Mouse (Mus musculus) forebrain, embryonic 11.5 days (tissue): ENCODE data around the gene Ctnna2. TPM values are rescaled to one million over a fixed set of nuclear protein-coding genes. Genes with fewer than 3 reads are reported as not detected.

Source experiments
- ATAC-seq: fragments of 200-750 bp; cut with Nextera tagmentation; replicated peaks from 2 replicates; pipeline ENCODE4 v1.8.0; 2017; ENCODE audit warnings: moderate TSS enrichment; ENCODE audit not compliant: low FRiP score
- DNase-seq: peaks from one replicate; pipeline ENCODE4 v3.0.0-alpha.2; 2017; ENCODE audit warnings: low spot score
- H3K27ac ChIP-seq: fragments of 300-500 bp; sonication (generic); 2 replicates; pipeline ENCODE4 v1.5.1; 2014; ENCODE audit warnings: low read depth, low read length
- H3K27me3 ChIP-seq: fragments of 300-500 bp; sonication (generic); 2 replicates; pipeline ENCODE4 v1.6.1; 2014; ENCODE audit warnings: mild to moderate bottlenecking, low read length, mixed read lengths; ENCODE audit not compliant: control insufficient read depth, insufficient read depth
- H3K36me3 ChIP-seq: fragments of 300-500 bp; sonication (generic); 2 replicates; pipeline ENCODE4 v1.6.1; 2014; ENCODE audit warnings: mild to moderate bottlenecking, low read length, moderate library complexity, mixed read lengths; ENCODE audit not compliant: control insufficient read depth, insufficient read depth
- H3K4me1 ChIP-seq: fragments of 300-500 bp; sonication (generic); replicated peaks from 2 replicates; pipeline ENCODE4 v1.6.1; 2014; ENCODE audit warnings: low read length, mixed read lengths; ENCODE audit not compliant: control insufficient read depth, insufficient read depth
- H3K4me2 ChIP-seq: fragments of 300-500 bp; sonication (generic); 2 replicates; pipeline ENCODE4 v1.6.1; 2014; ENCODE audit warnings: low read depth, mild to moderate bottlenecking, low read length, moderate library complexity, mixed read lengths; ENCODE audit not compliant: severe bottlenecking
- H3K4me3 ChIP-seq: fragments of 300-500 bp; sonication (generic); 2 replicates; pipeline ENCODE4 v1.5.1; 2014; ENCODE audit warnings: low read depth, low read length
- H3K9ac ChIP-seq: fragments of 300-500 bp; sonication (generic); 2 replicates; pipeline ENCODE4 v1.6.1; 2014; ENCODE audit warnings: low read length
- H3K9me3 ChIP-seq: fragments of 300-500 bp; sonication (generic); 2 replicates; pipeline ENCODE4 v1.6.1; 2016; ENCODE audit warnings: low read length, mixed read lengths; ENCODE audit not compliant: control insufficient read depth
- WGBS: fragments of 180-500 bp; shearing (Covaris S2); extraction: QIAGEN DNeasy Blood & Tissue Kit; methylation state at CpG from one replicate; pipeline ENCODE4 v1.1.7; 2014; 5-methylcytosine and 5-hydroxymethylcytosine counted together
- polyA plus RNA-seq: library from polyadenylated mRNA; unstranded; fragments of >200 nt; fragmentation: Nextera tagmentation; extraction: Ambion mirVana; gene quantifications from 2 replicates; pipeline ENCODE4 v1.2.1, GENCODE M21; 2014

Ctnna2 gene
- polyA plus RNA-seq, 1 experiment from 2014 or later = 38.5 TPM

- ATAC-seq = no peak
- no peak for DNase-seq
- H3K4me3 ChIP-seq = no peak overlapping the region
- no peak overlapping the region for H3K4me2 ChIP-seq
- no peaks in the 10 kb centered on the region for H3K9me3 ChIP-seq
- no peak overlapping the region for H3K9ac ChIP-seq
- WGBS = 89% methylated on average over 14 of the region's 14 CpGs
- H3K27me3 ChIP-seq = no peaks in the 10 kb centered on the region
- H3K36me3 ChIP-seq = no peaks in the 10 kb centered on the region
- no peaks in the 10 kb centered on the region for H3K4me1 ChIP-seq
- H3K27ac ChIP-seq = no peak overlapping the region
Observed at GRCm38 (mm10) chr6:77604642-77605392, 374.7 kb downstream of the Ctnna2 start.

- Histone ChIP-seq H3K4me2 (no peak overlapping the region), H3K4me1 (no peaks in the 10 kb centered on the region), H3K27ac (no peak overlapping the region), H3K9me3 (no peaks in the 10 kb centered on the region), H3K27me3 (no peaks in the 10 kb centered on the region), H3K9ac (no peak overlapping the region), H3K4me3 (no peak overlapping the region), H3K36me3 (no peaks in the 10 kb centered on the region)
- no peak for DNase-seq
- ATAC-seq = no peak
- WGBS = 74% methylated on average over 1 of the region's 1 CpGs
Observed at GRCm38 (mm10) chr6:77603914-77604313, 375.6 kb downstream of the Ctnna2 start.

- Histone ChIP-seq H3K9ac (no peak overlapping the region), H3K4me1 (no peaks in the 10 kb centered on the region), H3K27me3 (no peaks in the 10 kb centered on the region), H3K27ac (no peak overlapping the region), H3K9me3 (no peaks in the 10 kb centered on the region), H3K36me3 (no peaks in the 10 kb centered on the region), H3K4me2 (no peak overlapping the region), H3K4me3 (no peak overlapping the region)
- 64% methylated on average over 2 of the region's 2 CpGs for WGBS
- DNase-seq (no peak), ATAC-seq (0 out of 2 replicates have a peak, but pooled peaks have one; percentile 49)
Observed at GRCm38 (mm10) chr6:77599244-77599643, 380.3 kb downstream of the Ctnna2 start.

GRCm38 (mm10) chr6:77582568-77582967 lies 396.9 kb downstream of the Ctnna2 start:
- H3K4me1 ChIP-seq = no peaks in the 10 kb centered on the region
- H3K9me3 ChIP-seq = no peaks in the 10 kb centered on the region
- no peaks in the 10 kb centered on the region for H3K27me3 ChIP-seq
- WGBS = 39% methylated on average over 4 of the region's 4 CpGs
- H3K4me2 ChIP-seq = no peak overlapping the region
- no peak overlapping the region for H3K4me3 ChIP-seq
- H3K27ac ChIP-seq = no peak overlapping the region
- no peaks in the 10 kb centered on the region for H3K36me3 ChIP-seq
- ATAC-seq (no peak), DNase-seq (no peak)
- no peak overlapping the region for H3K9ac ChIP-seq

GRCm38 (mm10) chr6:77580926-77581325 lies 398.6 kb downstream of the Ctnna2 start:
- no peak overlapping the region for H3K9ac ChIP-seq
- no peaks in the 10 kb centered on the region for H3K9me3 ChIP-seq
- no peaks in the 10 kb centered on the region for H3K27me3 ChIP-seq
- H3K4me2 ChIP-seq = no peak overlapping the region
- no peaks in the 10 kb centered on the region for H3K36me3 ChIP-seq
- H3K27ac ChIP-seq = no peak overlapping the region
- no peaks in the 10 kb centered on the region for H3K4me1 ChIP-seq
- no peak overlapping the region for H3K4me3 ChIP-seq
- DNase-seq (no peak), ATAC-seq (no peak)

GRCm38 (mm10) chr6:77578612-77579011 lies 400.9 kb downstream of the Ctnna2 start:
- DNase-seq (no peak), ATAC-seq (no peak)
- no peak overlapping the region for H3K4me3 ChIP-seq
- H3K4me1 ChIP-seq = no peaks in the 10 kb centered on the region
- H3K9me3 ChIP-seq = no peaks in the 10 kb centered on the region
- no peaks in the 10 kb centered on the region for H3K27me3 ChIP-seq
- no peak overlapping the region for H3K9ac ChIP-seq
- 57% methylated on average over 1 of the region's 1 CpGs for WGBS
- H3K36me3 ChIP-seq = no peaks in the 10 kb centered on the region
- no peak overlapping the region for H3K4me2 ChIP-seq
- H3K27ac ChIP-seq = no peak overlapping the region

- 50% methylated on average over 3 of the region's 3 CpGs for WGBS
- Histone ChIP-seq H3K4me1 (no peaks in the 10 kb centered on the region), H3K36me3 (no peaks in the 10 kb centered on the region), H3K27me3 (no peaks in the 10 kb centered on the region), H3K27ac (no peak overlapping the region), H3K4me2 (no peak overlapping the region), H3K9me3 (no peaks in the 10 kb centered on the region), H3K4me3 (no peak overlapping the region), H3K9ac (no peak overlapping the region)
- DNase-seq = no peak
- ATAC-seq = no peak
Observed at GRCm38 (mm10) chr6:77577585-77577984, 401.9 kb downstream of the Ctnna2 start.

GRCm38 (mm10) chr6:77572614-77573013 lies 406.9 kb downstream of the Ctnna2 start:
- ATAC-seq = no peak
- WGBS = 44% methylated on average over 3 of the region's 3 CpGs
- no peak for DNase-seq

GRCm38 (mm10) chr6:77569851-77570250 lies 409.6 kb downstream of the Ctnna2 start:
- H3K36me3 ChIP-seq = no peaks in the 10 kb centered on the region
- H3K4me2 ChIP-seq = no peak overlapping the region
- no peaks in the 10 kb centered on the region for H3K4me1 ChIP-seq
- WGBS = 79% methylated on average over 3 of the region's 3 CpGs
- H3K9ac ChIP-seq = no peak overlapping the region
- no peaks in the 10 kb centered on the region for H3K9me3 ChIP-seq
- ATAC-seq = no peak
- no peak for DNase-seq
- no peak overlapping the region for H3K27ac ChIP-seq
- no peaks in the 10 kb centered on the region for H3K27me3 ChIP-seq
- no peak overlapping the region for H3K4me3 ChIP-seq

More at GRCm38 (mm10) chr6:77572614-77573013, 406.9 kb downstream of the Ctnna2 start:
- Histone ChIP-seq H3K27me3 (no peaks in the 10 kb centered on the region), H3K9ac (no peak overlapping the region), H3K4me2 (no peak overlapping the region), H3K4me1 (no peaks in the 10 kb centered on the region), H3K36me3 (no peaks in the 10 kb centered on the region), H3K9me3 (no peaks in the 10 kb centered on the region), H3K27ac (no peak overlapping the region), H3K4me3 (no peak overlapping the region)
